Mouse (Mus musculus) cerebellum, postnatal 36 days (tissue): ENCODE data around the gene Lrrc3.
"Not testable (repeated sequence)": the region's sequence is repeated elsewhere in the genome, so short reads cannot be mapped to it uniquely, and the experiment has no call there.

Experiments used
- DNase-seq, 2 experiments: peaks; one replicate each; pipeline ENCODE4 v3.0.0; 2021 to 2022; ENCODE audit warnings: mixed read lengths in 2 of 2

The Lrrc3 gene

GRCm38 (mm10) chr10:77902211-77902893, at the start of gene Lrrc3:
Gene Lrrc3, minus strand, starts transcription at chr10:77902536.
- DNase-seq, result peak; percentile 49 to 58

GRCm38 (mm10) chr10:77950468-77950867, 48.1 kb upstream of the Lrrc3 start:
- DNase-seq, result not testable (repeated sequence)

- no peak for DNase-seq
These were observed 37.3 kb upstream of the Lrrc3 start for GRCm38 (mm10) chr10:77939685-77940084.

- DNase-seq, result no peak
These were observed 25.0 kb upstream of the Lrrc3 start for GRCm38 (mm10) chr10:77927375-77927774.

GRCm38 (mm10) chr10:77926140-77926539, 23.8 kb upstream of the Lrrc3 start:
- DNase-seq, result peak; percentile 53 to 56

GRCm38 (mm10) chr10:77922681-77923080, 20.3 kb upstream of the Lrrc3 start:
- DNase-seq, result no peak

- no peak for DNase-seq
These were observed 18.7 kb upstream of the Lrrc3 start for GRCm38 (mm10) chr10:77921009-77921408.

GRCm38 (mm10) chr10:77916636-77917335, 14.4 kb upstream of the Lrrc3 start:
- peak; percentile 55 to 66 for DNase-seq

GRCm38 (mm10) chr10:77913292-77913691, 11.0 kb upstream of the Lrrc3 start:
- DNase-seq, result no peak

GRCm38 (mm10) chr10:77912605-77913004, 10.3 kb upstream of the Lrrc3 start:
- peak; percentile 20 to 21 for DNase-seq

- DNase-seq, result peak; percentile 44 to 53
These were observed 769 bp upstream of the Lrrc3 start for GRCm38 (mm10) chr10:77902894-77903715.

- DNase-seq, result no peak
These were observed 495 bp downstream of the Lrrc3 start for GRCm38 (mm10) chr10:77901871-77902210.

GRCm38 (mm10) chr10:77900903-77901818, 1.2 kb downstream of the Lrrc3 start:
- no peak for DNase-seq

- no peak for DNase-seq
These were observed 2.2 kb downstream of the Lrrc3 start for GRCm38 (mm10) chr10:77900126-77900525.

GRCm38 (mm10) chr10:77895562-77895961, 6.8 kb downstream of the Lrrc3 start:
- DNase-seq, result no peak

- no peak for DNase-seq
These were observed 11.3 kb downstream of the Lrrc3 start for GRCm38 (mm10) chr10:77890987-77891565.

GRCm38 (mm10) chr10:77886007-77886747, 16.2 kb downstream of the Lrrc3 start:
- peak in 1 of 2 experiments; percentile 13 for DNase-seq

GRCm38 (mm10) chr10:77882553-77882952, 19.8 kb downstream of the Lrrc3 start:
- DNase-seq, result no peak

- no peak for DNase-seq
These were observed 22.0 kb downstream of the Lrrc3 start for GRCm38 (mm10) chr10:77880305-77880704.

GRCm38 (mm10) chr10:77878985-77879384, 23.4 kb downstream of the Lrrc3 start:
- DNase-seq, result no peak

- no peak for DNase-seq
These were observed 32.7 kb downstream of the Lrrc3 start for GRCm38 (mm10) chr10:77869651-77870050.
